Mouse (Mus musculus): Measurements from ENCODE around the gene Cib4. TPM values are rescaled to one million over a fixed set of nuclear protein-coding genes. Genes with fewer than 3 reads are reported as not detected.

Gene Cib4
- total RNA-seq, 2 experiments from 2014 or later = not detected

DNA sequence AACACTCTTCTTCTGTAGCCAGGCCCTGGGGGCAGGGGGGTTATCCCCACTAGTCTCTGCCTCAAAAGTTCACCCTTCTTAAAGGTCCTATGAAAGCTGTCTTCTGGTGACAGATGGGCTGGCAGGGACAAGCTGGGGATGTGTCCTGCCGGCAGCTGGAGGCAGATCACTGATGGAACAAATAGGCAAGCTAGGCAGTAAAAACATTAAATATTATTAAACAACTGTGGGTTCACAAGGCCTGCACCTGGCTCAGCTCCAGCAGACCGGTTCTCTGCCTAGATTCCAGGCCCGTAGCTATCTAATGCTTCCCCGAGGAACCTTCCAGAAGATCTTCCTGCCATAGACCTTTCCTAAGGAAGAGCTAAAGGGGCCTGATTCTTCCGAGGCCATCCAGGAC is 27.5 kb downstream of the Cib4 start:
- DNase-seq = peak; percentile 26

DNA sequence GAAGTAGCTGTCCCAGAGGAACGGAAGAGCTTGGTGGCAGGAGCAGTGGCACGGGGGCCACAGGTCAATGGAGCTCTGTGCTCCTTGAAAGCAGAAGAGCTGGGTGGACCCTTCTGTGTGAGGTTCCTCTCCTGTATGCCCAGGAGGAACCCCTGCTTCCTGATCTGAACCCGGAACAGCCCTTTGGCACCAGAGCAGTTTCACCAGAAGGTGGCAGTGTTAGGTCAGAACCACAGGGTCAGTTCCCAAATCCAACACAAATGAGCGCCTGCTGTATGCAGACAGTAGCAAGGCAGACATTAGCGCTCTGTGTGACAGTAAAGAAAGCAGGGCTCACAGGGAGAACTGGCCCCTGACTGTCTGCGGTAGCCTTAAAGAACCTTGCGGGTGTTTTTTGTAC is 29.3 kb downstream of the Cib4 start:
- peak; percentile 34 for DNase-seq

- no peak for DNase-seq
Measured at GRCm38 (mm10) chr5:30513111-30513510, 32.5 kb downstream of the Cib4 start.

DNA sequence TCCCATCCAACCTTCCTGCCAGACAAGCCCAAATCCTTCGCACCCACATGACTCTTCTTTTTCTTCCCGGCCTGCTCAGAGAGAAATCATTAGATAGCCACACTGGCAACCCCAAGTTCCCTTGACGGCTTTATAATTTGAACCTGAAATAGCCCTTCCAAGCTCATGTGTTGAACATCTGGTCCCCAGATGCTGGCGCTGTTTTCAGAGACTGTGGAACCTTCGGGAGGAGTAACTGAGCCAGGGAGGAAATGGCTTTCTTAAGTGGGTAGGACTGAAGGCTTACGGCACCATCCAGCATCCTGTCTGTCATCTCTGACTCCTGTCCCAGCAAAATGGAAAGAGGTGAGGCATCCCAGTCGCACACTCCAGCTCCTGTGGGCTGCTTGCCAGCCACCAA is 48.3 kb downstream of the Cib4 start:
- DNase-seq = no peak

GRCm38 (mm10) chr5:30496821-30497220 is 48.8 kb downstream of the Cib4 start:
- DNase-seq = no peak

DNA sequence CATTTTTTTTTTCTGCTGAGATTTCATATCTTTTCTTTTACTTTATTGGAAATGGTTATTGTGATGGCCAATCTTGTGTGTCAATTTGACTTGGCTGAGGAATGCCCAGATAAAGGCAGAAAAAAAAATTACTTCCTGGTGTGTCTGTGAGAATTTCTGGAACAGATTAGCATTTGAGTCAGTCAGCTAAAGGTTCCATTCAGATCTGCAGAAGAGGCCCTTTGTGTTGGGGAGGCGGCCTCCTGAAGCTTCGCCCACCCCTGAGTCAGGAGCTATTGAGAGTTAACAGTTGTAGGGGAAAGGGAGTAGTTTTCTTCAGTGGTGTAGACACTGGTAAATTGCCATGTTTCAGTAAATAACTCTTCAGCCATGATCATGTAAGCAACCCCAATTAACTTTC is 50.3 kb downstream of the Cib4 start:
- no peak for DNase-seq

DNA sequence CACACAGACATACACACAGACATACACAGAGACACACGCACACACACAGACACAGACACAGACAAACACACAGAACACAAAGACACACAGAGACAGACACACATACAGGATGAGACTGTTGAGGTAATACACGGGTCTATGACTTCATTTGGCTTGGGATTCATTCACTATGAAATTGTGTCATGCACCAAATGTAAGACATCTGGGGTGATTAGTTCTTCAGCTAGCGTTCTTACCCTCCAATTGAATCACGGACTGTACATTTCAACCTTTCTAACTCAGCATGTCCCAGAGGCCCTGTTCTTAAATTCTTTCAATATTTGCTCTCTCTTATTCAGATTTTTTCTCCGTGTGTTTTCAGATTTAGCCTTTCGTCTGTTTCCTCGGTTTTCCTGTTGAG is 51.0 kb downstream of the Cib4 start:
- DNase-seq = no peak

DNA sequence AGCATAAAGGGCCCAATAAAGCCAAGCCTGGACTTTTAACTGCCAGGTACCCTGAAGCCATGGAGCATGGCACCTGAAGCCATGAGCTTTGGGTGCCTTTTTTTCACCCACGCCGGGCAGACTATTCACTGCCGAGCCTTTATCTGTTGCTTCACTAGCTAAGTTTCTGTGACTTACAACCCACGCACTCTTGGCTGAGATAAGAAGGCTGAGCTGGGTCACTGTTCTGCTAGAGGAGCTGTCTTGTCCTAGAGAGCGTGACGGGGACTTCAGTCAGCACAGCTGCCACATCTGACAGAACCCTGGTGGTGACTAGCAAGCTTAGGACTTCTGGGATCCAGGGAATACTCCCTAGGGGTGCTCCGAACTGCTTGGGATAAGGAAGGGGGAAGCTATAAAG is 51.9 kb downstream of the Cib4 start:
- no peak for DNase-seq

DNA sequence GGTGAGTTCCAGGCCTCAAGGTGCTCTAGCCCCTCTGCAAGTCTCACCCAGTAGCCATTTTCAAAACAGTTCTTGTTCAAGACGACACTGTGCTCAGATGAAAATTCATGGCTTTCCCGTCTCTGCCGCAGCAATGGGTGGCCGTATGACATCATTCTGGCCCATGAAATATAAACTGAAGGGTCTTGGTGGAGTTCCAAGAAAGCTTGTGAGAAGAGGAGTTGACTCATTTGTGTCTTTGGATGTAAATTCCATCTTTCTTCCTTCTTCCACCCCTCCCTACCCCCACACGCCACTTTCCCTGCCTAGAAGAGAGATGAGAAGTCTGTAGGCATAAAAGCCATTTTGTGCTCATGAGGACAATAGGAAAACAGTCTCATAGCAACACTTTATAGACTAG is 54.8 kb downstream of the Cib4 start:
- no peak for DNase-seq

DNA sequence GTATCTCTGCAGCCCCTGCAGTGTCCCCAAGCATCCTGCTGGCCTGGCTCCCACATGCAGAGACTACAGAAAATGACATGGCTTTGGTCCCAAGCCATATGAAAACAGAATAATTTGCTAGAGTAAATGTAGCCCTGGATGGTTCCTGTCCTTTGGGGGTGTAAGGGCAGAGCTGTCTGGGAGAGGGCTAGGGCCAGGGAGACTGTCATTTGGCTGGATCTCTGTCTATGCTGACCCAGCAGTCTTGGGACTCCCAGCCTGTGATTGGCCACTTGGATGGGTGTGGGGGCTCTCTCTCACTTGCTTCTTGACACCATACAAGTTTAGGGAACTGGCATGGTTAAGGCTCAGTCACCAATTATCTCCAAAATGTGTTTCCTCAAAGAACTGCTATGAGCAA is 55.4 kb downstream of the Cib4 start:
- no peak for DNase-seq

DNA sequence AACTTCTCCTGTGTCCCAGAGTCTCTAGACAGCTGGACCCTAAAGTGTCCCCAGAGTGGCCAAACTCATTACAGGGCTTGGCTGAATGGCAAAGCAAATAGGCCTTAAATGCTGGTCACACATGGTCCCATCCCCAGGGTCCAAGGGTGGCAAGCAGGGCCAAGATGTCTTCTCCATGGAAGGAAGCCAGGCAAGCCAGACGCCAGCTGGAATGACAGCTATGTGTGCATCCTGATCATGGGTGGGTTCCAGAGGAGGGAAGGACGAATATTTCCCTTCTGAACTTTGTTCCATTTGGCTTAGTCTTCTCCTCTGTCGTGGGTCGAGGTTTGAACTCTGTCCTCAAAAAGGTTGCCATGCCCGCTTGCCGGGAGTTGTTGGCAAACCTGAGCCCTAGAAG is 60.5 kb downstream of the Cib4 start:
- DNase-seq = no peak

- DNase-seq = no peak
Measured at GRCm38 (mm10) chr5:30484591-30484990, 61.0 kb downstream of the Cib4 start.

DNA sequence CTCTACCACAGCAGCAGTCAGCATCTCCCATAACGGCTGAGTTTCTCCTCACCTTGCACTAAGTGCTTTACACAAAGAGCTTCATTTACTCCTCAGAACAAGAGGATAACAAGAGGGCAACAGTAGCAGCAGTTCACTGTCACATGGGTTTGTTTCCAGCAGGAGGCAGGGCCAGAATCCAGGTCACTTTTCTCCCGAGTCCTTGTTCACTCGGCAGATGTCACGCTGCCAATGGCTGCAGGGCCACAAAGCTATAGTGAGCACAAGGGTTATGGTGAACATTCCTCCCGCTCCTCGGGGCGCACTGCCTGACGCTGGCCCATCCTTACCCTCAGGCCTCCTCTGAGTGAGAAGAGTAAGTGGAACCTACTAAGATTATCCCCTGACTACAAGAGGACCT is 62.1 kb downstream of the Cib4 start:
- DNase-seq = no peak

- DNase-seq = peak; percentile 73
Measured at GRCm38 (mm10) chr5:30482319-30482718, 63.3 kb downstream of the Cib4 start.

- no peak for DNase-seq
Measured at GRCm38 (mm10) chr5:30476534-30476933, 69.1 kb downstream of the Cib4 start.

DNA sequence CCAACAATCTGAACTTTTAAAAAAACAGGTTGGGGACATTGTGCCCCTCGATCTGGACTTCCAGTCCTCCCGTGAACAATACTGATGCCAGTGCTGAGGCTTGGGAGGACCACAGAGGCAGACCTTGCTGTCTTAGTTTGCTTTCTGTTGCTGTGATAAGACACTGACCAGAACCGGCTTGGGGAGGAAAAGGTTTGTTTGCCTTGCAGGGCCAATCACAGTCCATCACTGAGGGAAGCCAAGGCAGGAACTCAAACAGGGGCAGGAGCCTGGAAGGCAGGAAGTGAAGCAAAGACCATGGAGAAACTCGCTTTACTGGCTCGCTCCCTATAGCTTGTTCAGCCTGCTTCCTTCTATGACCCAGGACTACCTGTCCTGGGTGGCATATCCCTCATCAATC is 73.5 kb downstream of the Cib4 start:
- no peak for DNase-seq

- DNase-seq = no peak
Measured at GRCm38 (mm10) chr5:30470454-30470853, 75.2 kb downstream of the Cib4 start.

DNA sequence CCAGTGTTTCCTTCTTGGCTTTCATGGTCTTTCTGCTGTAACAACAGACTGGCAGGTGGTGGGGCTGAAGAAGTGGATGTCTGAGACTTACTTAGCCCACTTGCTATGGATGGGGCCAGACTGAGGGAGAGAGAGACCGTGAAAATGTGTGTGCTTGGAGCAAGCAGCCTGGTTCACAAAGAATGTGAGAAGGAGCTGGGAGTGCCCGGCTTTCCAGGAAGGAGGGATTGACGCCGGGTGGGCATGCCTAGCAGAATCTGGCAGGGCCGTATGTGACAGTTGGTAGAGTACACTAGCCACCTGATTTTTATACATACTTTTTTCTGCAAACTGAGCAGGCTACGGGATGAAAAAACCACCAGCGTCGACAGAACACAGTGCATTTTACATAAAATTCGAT is 79.3 kb downstream of the Cib4 start:
- no peak for DNase-seq

DNA sequence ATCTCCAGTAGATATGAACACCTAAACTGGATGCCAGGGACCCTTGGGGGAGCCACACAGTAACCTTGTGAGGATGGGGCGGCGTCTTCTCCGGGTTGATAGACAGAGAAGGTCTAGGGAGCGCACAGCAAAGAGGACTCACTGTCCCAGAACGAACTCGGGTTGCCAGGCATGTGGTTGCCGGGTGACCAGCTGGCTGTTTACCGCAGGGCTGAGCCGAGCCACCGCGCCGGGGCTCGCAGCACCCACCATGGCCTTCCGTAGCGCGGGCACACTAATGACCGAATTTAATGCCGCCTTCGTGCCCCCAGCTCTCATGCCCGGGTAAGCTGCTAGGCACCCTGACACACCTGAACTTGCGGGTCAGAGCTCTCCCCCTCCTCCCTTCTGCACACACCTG is 79.8 kb downstream of the Cib4 start, which contains the start of gene 1700001C02Rik:
TSS of gene 1700001C02Rik (plus strand) at position 187 of the 400 bp plus-strand sequence.
- peak; percentile 26 for DNase-seq

DNA sequence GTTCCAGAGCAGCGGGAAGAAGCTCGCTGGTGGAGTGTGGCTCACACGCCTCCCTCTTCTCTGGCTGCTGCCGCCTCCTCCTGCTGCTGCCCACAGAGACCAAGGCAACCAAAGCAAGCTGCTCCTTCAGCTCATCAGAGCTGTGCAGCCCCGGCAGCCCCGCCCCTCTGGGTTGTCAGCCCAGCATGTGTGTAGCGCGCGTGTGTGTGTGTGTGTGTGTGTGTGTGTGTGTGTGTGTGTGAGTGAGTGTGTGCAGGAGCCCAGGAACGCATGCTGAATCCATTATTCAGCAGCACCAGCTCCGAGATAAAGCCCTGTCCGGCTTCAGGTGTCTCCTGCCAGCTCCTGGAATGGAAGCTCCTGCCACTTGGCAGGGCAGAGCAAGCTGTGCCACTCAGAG is 83.8 kb downstream of the Cib4 start, which contains the start of gene Otof:
TSS of gene Otof (minus strand) at position 112 of the 400 bp plus-strand sequence.
- peak; percentile 45 for DNase-seq

DNA sequence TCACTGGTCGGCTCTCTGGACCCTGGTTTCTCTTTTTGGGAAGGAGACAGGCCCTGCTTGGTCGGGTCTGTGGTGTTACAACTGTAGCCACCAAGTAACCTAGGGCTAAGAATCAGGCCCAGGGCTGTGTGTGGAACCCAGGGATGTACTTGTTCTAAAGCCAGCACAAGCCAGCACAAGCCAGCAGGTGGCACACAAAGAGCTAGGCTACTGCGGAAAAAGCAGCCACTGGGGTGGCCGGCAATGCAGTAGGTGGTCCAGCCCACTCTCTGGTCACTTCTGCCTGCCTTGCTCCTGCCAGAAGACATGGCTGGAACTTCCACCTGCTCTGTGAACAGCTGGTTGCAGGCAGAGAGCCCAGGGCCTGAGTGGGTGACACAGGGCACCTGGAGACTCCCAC is 85.5 kb downstream of the Cib4 start:
- DNase-seq = no peak

- DNase-seq = no peak
Measured at GRCm38 (mm10) chr5:30456056-30456455, 89.6 kb downstream of the Cib4 start.

DNA sequence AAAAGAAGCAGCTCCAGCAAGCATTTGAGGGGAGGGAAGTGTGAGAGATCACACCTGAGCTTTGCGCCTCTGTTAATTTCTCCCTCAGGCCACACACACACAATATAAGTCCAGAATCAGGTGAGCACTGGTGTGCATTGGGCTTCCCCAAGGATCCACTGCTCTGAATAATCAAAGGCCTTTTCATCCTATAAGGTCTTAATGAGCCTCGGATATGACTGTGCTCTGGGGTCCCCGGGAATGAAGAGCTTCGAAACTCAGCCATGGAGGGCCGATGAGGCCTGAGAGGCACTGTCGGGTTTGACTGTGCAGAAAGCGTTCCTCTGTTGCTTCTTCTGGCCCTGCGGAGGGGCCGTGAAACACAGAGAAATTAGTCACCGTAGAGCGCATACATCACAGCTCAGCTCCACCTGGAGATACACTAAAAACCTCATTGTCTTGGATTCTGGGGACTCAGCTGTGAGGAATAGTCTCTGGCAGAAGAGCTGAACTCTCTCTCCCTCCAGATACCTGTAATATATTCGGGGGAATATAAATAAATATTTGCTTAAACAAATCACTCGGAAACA is 101.2 kb downstream of the Cib4 start:
- no peak for DNase-seq

DNA sequence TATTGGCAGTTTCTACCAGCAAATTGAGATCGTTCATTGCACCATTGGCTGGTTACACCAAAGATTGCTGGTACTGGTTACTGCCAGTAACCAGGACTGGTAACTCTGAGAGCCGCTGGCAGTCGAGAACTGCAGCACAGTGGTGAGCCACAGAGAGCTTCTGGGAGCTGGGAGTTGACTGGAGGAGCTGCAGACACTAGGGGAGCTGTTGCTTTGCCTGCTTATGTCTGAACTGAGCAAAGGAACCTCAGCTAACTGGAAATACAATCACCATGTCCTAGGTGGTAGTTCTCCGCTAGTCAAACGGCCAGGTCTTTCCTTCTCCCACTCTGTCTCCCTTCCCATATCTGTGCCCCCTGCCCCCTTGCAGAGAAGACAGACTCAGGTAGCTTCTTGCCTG is 103.4 kb downstream of the Cib4 start:
- no peak for DNase-seq

GRCm38 (mm10) chr5:30440308-30440906 is 105.2 kb downstream of the Cib4 start:
- no peak for DNase-seq
